Mouse (Mus musculus) myocyte (in vitro differentiated cells): Measurements from ENCODE around the gene Syn2.

ENCODE experiments used
- REST ChIP-seq: IDR thresholded peaks from one replicate; pipeline ENCODE4 v1.6.1; 2011; ENCODE audit warnings: mild to moderate bottlenecking, control low read depth, moderate library complexity; ENCODE audit not compliant: insufficient read depth, insufficient read length
- TCF12 ChIP-seq: IDR thresholded peaks from one replicate; pipeline ENCODE4 v1.6.1; 2011; ENCODE audit warnings: mild to moderate bottlenecking, control low read depth; ENCODE audit not compliant: poor library complexity, insufficient read depth, severe bottlenecking

GRCm38 (mm10) chr6:115260507-115260906 lies 125.8 kb downstream of the Syn2 start:
- TF ChIP-seq TCF12 (no peak), REST (no peak)
